Mouse (Mus musculus) heart, postnatal 0 days (tissue): ENCODE data around the gene Aldh18a1. TPM values are rescaled to one million over a fixed set of nuclear protein-coding genes. Genes with fewer than 3 reads are reported as not detected.
A peak's percentile ranks its signal among the peaks of the same experiment; 100 is the strongest.
"Not testable (repeated sequence)": the region's sequence is repeated elsewhere in the genome, so short reads cannot be mapped to it uniquely, and the experiment has no call there.

Experiments
- ATAC-seq: fragments of 200-750 bp; cut with Nextera tagmentation; 2 replicates; pipeline ENCODE4 v1.8.0; 2017; ENCODE audit warnings: low read depth, moderate number of reproducible peaks, moderate library complexity; ENCODE audit not compliant: insufficient read depth
- DNase-seq: peaks from one replicate; pipeline ENCODE4 v3.0.0-alpha.2; 2016; ENCODE audit warnings: low spot score
- H3K27ac ChIP-seq: fragments of 300-500 bp; sonication (generic); 2 replicates; pipeline ENCODE4 v1.5.1; 2014; ENCODE audit warnings: low read depth, mild to moderate bottlenecking
- H3K27me3 ChIP-seq: fragments of 300-500 bp; sonication (generic); 2 replicates; pipeline ENCODE4 v1.6.1; 2014; ENCODE audit warnings: low read length, mixed read lengths; ENCODE audit not compliant: control insufficient read depth, insufficient read depth
- H3K36me3 ChIP-seq: fragments of 300-500 bp; sonication (generic); replicated peaks from 2 replicates; pipeline ENCODE4 v1.6.1; 2014; ENCODE audit warnings: low read length, mixed read lengths; ENCODE audit not compliant: control insufficient read depth, insufficient read depth
- H3K4me1 ChIP-seq: fragments of 300-500 bp; sonication (generic); 2 replicates; pipeline ENCODE4 v1.6.1; 2014; ENCODE audit warnings: antibody characterized with exemption; ENCODE audit not compliant: control insufficient read depth, insufficient read depth
- H3K4me2 ChIP-seq: fragments of 300-500 bp; sonication (generic); 2 replicates; pipeline ENCODE4 v1.6.1; 2014; ENCODE audit warnings: low read depth, mild to moderate bottlenecking, low read length, moderate library complexity
- H3K4me3 ChIP-seq: fragments of 300-500 bp; sonication (generic); 2 replicates; pipeline ENCODE4 v1.5.1; 2014; ENCODE audit warnings: low read depth, low read length
- H3K9ac ChIP-seq: fragments of 300-500 bp; sonication (generic); replicated peaks from 2 replicates; pipeline ENCODE4 v1.6.1; 2014; ENCODE audit warnings: low read depth, low read length, mixed read lengths
- H3K9me3 ChIP-seq: fragments of 300-500 bp; sonication (generic); replicated peaks from 2 replicates; pipeline ENCODE4 v1.6.1; 2016; ENCODE audit warnings: low read length; ENCODE audit not compliant: control insufficient read depth
- CTCF ChIP-seq: IDR thresholded peaks from 2 replicates; pipeline ENCODE4 v1.5.1; 2016; ENCODE audit warnings: antibody characterized with exemption, control low read depth, low read depth
- EP300 ChIP-seq: IDR thresholded peaks from 2 replicates; pipeline ENCODE4 v1.6.1; 2016; ENCODE audit warnings: antibody characterized with exemption, low read depth
- WGBS: fragments of 180-500 bp; shearing (Covaris S2); extraction: QIAGEN DNeasy Blood & Tissue Kit; methylation state at CpG from one replicate; pipeline ENCODE4 v1.1.7; 2014; 5-methylcytosine and 5-hydroxymethylcytosine counted together
- polyA plus RNA-seq: library from polyadenylated mRNA; unstranded; fragments of >200 nt; fragmentation: Nextera tagmentation; extraction: Ambion mirVana; gene quantifications from 2 replicates; pipeline ENCODE4 v1.2.1, GENCODE M21; 2015
- total RNA-seq: library from RNA; depleted of rRNA; stranded (reverse); fragments of >200 nt; gene quantifications from 2 replicates; pipeline ENCODE4 v1.2.3, GENCODE M21; 2014; ENCODE audit warnings: low replicate concordance

Gene Aldh18a1
- total and polyA plus RNA-seq, 2 experiments from 2014 or later = 20.9 to 41.3 TPM

DNA sequence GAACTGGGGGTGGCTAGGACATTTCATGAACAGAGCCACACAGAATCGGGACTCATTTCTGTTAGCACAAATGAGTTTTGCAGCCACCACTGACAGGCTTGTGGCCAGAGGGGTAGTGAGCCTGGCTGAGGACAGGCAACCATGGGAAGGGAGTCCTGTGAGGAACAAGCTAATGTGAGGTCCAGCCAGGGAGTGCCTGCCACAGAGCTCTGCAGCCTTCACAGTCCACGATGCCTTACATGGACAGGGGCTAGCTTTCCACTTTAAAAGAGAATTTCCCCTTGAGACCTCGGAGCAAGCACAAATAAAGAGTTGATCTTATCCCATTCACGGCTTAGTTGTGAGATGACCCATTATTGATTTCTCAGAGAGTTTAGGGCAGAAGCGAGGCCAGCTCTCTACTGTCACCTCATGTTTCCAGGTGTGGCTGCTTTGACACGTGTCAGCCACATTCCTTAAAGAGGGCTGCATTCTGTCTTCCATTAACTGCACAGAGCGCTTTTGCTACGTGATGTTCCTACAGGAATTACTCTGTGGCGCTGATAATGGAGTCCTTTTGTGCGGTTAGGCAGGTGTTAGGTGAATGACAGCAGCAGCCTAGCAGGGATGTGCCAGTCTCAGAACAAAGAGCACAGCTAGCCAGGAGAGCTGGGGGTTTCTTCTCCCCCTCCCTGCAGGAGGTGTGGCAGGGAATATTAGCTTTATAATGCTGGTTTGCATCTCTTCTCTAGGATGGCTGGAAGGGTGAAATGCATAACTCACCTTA is 24.2 kb downstream of the Aldh18a1 start:
- peaks cover 12% of the 10 kb centered on the region for H3K4me1 ChIP-seq
- no peaks in the 10 kb centered on the region for H3K27me3 ChIP-seq
- H3K9ac ChIP-seq = no peak overlapping the region
- H3K4me2 ChIP-seq = no peak overlapping the region
- ATAC-seq (peak; percentile 71), DNase-seq (no peak)
- no peaks in the 10 kb centered on the region for H3K9me3 ChIP-seq
- TF ChIP-seq CTCF (no peak), EP300 (no peak)
- peaks cover 46% of the 10 kb centered on the region for H3K36me3 ChIP-seq
- no peak overlapping the region for H3K4me3 ChIP-seq
- WGBS = 47% methylated on average over 10 of the region's 10 CpGs
- peak overlapping the region; percentile 52 for H3K27ac ChIP-seq

GRCm38 (mm10) chr19:40561521-40561920 is 26.7 kb downstream of the Aldh18a1 start:
- 56% methylated on average over 6 of the region's 31 CpGs for WGBS
- Histone ChIP-seq H3K4me1 (peaks cover 12% of the 10 kb centered on the region), H3K36me3 (peaks cover 44% of the 10 kb centered on the region), H3K4me2 (0 out of 2 replicates have a peak overlapping the region, but pooled peaks have one; percentile 15)
- ATAC-seq = peak; percentile 60
- DNase-seq, H3K4me3 ChIP-seq, H3K27me3 ChIP-seq, H3K27ac ChIP-seq, H3K9me3 ChIP-seq, H3K9ac ChIP-seq: not testable (repeated sequence)

DNA sequence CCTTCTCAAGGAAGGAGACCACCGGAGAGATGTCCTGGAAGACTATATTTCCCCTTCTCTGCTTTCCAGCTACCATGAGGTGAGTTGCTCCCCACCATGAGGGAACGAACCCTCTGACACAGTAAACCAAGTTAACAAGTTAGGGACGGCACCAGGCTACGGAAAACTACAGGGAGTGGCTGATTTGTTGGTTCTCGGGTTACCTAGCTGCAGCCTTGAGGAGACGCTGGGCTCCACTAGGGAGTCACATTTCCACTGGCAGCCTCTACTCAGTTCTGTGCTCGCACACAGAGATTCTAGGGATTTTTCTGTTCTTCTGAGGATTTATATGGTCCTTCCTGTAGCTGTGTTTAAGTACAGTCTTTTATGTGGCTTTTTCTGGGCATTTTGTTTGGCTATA is 32.2 kb downstream of the Aldh18a1 start:
- peaks cover 45% of the 10 kb centered on the region for H3K36me3 ChIP-seq

DNA sequence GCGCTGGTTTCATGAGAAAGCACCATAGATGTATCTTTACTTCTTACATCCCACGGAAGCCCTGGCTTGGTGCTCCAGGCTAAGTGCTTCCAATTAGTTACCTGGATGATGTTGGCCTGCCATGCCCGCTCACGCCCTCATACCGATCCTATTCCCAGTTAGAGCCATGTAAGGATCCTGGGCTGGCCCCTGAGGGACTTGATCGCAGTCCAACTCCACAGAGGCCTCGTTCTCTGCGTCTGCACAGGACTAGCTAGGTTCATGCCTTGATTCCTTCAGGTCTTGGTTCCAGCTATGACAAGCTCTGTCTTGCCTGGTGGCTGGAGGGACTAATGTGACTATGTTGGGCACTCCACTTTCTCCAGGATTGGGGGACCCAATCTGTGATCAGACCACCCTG is 33.1 kb downstream of the Aldh18a1 start:
- H3K36me3 ChIP-seq = peaks cover 53% of the 10 kb centered on the region

More for the DNA sequence above, 32.2 kb downstream of the Aldh18a1 start:
- TF ChIP-seq CTCF = no peak
- no peak for TF ChIP-seq EP300
- H3K9me3 ChIP-seq = no peaks in the 10 kb centered on the region
- H3K9ac ChIP-seq = no peak overlapping the region
- DNase-seq = no peak
- no peak overlapping the region for H3K4me2 ChIP-seq
- no peak overlapping the region for H3K27ac ChIP-seq
- 93% methylated on average over 7 of the region's 7 CpGs for WGBS
- H3K4me3 ChIP-seq = no peak overlapping the region
- no peak for ATAC-seq
- H3K4me1 ChIP-seq = no peaks in the 10 kb centered on the region
- no peaks in the 10 kb centered on the region for H3K27me3 ChIP-seq

DNA sequence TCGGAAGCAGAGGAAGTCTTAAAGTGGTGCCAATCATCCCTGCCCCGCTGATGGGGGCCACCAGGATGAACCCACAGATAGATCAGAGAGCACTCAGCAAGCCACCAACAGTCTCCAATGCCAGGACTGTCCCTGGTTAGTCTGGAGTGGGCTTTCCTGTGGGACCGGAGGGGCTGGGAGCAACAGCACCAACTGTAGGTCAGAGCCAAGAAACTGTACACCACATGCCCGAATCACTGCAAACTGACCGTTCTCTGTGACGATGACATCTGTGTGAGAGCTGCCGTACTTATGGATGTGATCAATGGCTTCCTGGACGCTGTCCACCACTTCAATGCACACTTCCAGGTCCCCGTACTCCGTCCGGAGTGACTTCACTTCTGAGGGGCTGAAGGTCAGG is 33.9 kb downstream of the Aldh18a1 start:
- Histone ChIP-seq H3K9ac (no peak overlapping the region), H3K4me3 (no peak overlapping the region), H3K9me3 (no peaks in the 10 kb centered on the region), H3K36me3 (peaks cover 55% of the 10 kb centered on the region), H3K27ac (no peak overlapping the region), H3K4me1 (no peaks in the 10 kb centered on the region), H3K4me2 (no peak overlapping the region), H3K27me3 (no peaks in the 10 kb centered on the region)
- 87% methylated on average over 11 of the region's 11 CpGs for WGBS
- DNase-seq (no peak), ATAC-seq (no peak)
- TF ChIP-seq CTCF (no peak), EP300 (no peak)

More for the DNA sequence above, 33.1 kb downstream of the Aldh18a1 start:
- Histone ChIP-seq H3K4me2 (no peak overlapping the region), H3K4me1 (no peaks in the 10 kb centered on the region), H3K4me3 (no peak overlapping the region), H3K9ac (no peak overlapping the region), H3K27me3 (no peaks in the 10 kb centered on the region), H3K27ac (no peak overlapping the region), H3K9me3 (no peaks in the 10 kb centered on the region)
- no peak for TF ChIP-seq EP300
- 95% methylated on average over 8 of the region's 8 CpGs for WGBS
- ATAC-seq (no peak), DNase-seq (no peak)

- TF ChIP-seq EP300 = no peak
- TF ChIP-seq CTCF = no peak
- H3K4me1 ChIP-seq = no peaks in the 10 kb centered on the region
- H3K4me3 ChIP-seq = no peak overlapping the region
- DNase-seq = no peak
- no peak overlapping the region for H3K4me2 ChIP-seq
- no peak overlapping the region for H3K9ac ChIP-seq
- no peaks in the 10 kb centered on the region for H3K27me3 ChIP-seq
- peaks cover 55% of the 10 kb centered on the region for H3K36me3 ChIP-seq
- H3K9me3 ChIP-seq = no peaks in the 10 kb centered on the region
- peak; percentile 29; the same call in 1 of the 2 replicates for ATAC-seq
- no peak overlapping the region for H3K27ac ChIP-seq
- WGBS = 63% methylated on average over 6 of the region's 6 CpGs
Observed at GRCm38 (mm10) chr19:40553849-40554248, 34.4 kb downstream of the Aldh18a1 start.
